Mouse (Mus musculus) kidney, adult 11 months (tissue): ENCODE measurements around the gene Fosl1.
"Not testable (repeated sequence)": the region's sequence is repeated elsewhere in the genome, so short reads cannot be mapped to it uniquely, and the experiment has no call there.

Experiments
- DNase-seq: peaks from one replicate; pipeline ENCODE4 v3.0.0; 2022

Gene Fosl1

DNA sequence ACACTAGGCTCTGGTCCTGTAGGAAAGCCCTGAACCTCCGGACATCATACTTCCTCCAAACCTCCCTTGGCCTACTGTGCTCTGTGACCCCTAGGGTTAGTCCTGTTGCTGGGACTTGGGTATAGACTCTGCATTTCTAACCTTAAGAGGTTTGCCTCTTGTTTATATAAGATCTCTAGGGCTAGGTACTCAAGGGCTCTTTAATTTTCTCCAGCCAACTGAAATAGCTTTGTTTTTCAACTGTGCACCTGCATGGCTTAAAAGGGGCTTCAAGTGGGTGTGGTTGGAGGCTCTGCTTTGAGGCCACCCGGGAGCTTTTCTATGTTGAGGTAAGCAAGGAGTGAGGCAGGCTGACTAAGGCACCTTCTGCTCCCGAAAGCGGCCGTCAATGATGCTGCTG lies 37.1 kb downstream of the Fosl1 start:
- no peak for DNase-seq

DNA sequence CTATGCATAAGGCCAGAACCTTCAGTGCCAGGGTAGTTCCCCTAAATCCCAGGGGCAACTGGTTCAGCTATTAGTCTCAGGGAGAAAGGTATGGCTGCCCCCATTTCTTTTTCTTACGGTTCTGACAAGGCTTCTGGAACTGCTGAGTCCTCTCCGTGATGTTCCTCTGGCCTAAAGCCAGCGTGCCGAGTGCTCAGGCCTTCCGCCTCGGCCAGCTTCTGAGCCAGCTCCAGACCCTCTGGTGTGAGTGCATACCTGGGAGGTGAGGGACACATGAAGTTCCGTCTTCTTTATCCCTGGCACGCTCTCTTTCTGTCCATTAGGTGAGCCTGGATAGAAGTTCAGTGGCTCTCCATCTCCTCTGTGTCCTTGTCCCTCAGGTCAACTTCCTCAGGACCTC lies 38.0 kb downstream of the Fosl1 start:
- no peak for DNase-seq

DNA sequence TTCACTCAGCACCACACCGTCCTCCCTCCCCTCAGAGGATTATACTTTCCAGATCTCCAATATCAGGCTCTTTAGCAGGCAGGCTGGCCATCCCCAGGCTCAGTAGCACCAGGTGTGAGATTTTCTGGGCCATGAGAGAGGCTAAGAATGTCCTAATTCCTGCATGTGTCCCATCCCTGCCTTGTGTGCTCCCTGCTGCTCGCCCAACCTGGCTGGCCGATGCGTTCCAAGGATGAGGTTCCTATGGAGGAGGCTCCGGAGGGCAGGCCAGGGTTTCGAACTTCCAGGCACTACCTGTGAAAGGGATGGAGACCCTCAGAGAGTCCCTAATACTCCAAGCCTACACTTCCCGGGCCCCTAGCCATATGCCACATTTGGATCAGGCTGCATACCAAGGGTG lies 38.5 kb downstream of the Fosl1 start:
- no peak for DNase-seq

DNA sequence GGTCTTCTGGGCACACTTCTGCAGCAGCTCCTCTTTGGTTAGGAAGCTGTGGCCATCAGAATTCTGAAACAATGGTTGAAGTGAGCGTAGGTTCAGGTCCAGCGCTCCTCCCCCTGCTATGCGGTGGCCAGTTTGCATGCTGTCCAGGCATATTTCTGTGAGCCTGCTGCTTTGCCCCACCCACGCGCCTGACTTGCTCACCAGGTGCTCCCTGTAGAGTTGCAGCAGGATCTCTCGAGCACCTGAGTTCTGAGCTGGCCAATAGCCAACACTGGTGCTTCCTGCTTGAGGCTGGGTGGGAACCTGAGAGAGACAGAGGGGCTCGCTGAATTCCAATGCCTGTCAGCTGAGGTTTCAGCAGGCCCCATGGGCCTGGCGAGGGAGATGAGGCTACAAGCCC lies 38.9 kb downstream of the Fosl1 start:
- no peak for DNase-seq

DNA sequence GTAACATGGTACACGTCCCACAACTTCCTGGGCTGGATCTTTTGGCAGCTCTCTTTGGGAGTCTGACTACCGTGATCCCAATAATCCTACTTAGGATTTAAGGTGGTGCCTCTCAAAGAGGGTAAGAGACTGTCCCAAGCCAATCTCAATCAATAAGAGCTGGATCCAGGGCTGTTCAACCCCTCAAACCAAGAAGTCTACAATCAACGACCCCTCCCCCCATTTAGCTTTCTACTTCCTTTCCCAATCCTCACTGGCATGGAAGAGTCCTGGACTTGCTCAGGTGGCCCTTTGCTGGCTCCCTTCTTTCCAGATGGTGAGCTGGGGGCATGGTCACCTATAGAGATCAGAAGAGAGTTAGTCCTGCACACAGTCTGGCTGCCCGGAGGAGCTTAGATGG lies 39.4 kb downstream of the Fosl1 start:
- DNase-seq: no peak

DNA sequence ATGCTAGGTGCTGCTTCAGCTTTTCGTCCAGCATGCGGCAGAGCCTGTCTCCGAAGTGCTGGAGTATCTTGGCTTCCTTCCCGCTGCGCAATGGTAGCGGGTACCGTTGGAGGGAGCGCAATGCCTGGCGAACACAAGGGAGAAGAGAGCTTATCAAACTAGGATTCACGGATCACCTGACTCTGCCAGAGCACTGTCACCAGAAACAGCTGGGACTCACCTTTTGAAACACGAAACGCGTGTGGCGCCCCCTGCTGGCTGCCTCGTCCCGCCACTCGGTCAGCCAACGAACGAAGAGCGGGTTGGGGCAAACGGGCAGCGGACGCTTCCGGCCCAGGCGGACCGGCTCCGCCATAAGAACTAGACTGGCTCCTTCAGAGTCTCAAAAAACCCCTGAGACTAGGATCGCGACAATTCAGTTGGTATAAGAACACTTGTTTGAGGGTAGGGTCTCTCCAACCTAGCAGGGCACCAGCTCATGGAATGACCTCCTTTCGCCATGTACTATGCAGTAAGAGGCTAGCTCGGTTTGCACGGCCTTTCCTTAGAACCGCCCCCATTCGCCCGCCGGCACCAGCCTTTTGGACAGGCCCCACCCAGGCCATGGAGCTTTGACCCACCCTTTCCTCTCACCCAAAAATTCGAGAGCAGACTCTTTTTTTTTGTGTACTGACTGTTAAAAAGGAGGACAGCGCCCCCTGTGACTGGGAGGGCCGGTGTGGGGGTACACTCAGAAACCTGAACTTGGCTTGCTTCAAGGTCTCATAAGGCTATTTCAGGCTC lies 40.6 kb downstream of the Fosl1 start, which contains the start of gene Mus81:
Gene Mus81 (minus strand): TSS at position 635 of the 783 bp plus-strand sequence.
- DNase-seq: peak; percentile 98

DNA sequence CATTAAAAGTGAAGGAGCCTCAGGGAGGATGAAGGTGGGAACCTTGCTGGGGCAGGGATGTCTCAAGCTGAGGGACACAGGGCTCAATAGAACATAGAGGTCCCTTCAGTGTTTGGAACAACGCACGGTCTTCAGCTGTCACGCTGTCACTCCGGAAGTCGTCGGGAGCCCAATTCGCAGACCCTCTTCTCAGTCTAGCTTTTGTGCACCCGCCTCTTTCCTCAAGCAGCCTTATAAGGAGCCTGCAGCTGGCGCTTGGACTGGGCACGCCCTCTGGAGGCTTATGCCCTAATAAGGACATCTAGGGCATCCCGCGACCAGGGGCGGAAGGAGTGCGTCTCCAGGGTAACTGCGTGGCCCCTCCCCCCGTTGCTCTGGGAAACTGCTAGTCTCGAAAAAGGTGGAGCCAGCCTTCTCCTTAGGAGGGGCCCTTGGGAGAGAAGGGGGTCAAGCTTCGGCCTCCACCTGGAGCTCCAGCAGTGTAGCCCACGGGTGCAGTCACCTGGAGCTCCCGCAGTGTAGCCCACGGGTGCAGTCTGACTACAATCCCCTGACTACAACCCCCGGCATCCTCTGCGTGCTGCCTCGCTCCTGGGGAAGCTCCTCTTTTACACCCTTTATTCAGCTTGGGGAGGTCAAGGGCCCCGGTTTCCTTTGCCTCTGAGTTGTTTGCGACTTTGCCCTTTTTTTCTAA lies 41.7 kb downstream of the Fosl1 start:
- DNase-seq: peak; percentile 98

DNA sequence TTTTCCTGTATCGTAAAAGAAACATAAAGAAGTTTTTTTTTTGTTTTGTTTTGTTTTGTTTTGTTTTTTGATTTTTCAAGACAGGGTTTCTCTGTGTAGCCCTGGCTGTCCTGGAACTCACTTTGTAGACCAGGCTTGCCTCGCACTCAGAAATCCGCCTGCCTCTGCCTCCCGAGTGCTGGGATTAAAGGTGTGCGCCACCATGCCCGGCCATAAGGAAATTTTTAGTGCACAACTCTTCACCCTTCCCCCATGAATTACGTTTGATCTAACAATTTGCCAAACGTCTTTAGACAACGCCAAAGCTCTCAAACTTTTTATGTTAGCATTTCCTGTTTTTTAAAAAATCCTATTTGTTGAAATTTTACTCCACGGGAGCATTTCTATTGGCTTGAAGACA lies 42.4 kb downstream of the Fosl1 start:
- DNase-seq: not testable (repeated sequence)

DNA sequence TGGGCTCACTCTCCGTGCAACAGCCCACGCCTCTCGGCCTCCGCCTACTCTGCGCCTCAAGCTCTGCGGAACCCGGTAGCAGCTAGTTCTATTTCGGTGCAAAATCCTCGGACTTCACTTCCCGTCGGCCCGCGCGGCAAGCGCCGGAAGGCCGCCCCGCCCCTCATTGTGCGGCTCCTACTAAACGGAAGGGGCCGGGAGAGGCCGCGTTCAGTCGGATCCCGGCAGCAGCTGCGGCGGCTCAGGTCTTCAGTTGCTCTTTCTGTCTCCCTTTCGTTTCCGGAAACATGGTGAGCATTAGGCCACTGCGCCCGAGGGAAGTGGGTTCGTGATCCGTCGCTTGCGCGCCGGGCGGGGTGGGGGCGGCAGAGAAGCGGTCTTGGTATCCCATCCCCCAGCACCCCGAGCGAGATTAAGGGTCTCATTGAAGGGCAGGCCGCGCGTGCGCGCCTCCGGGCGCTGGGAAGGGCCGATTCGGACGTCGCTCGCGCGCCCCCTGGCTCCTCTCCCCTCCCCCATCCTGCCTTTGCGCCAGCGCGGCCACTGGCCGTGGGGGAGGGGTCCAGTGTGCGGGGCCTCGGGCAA lies 43.1 kb downstream of the Fosl1 start, which contains the start of gene Cfl1:
Gene Cfl1 (plus strand): TSS at position 143 of the 585 bp plus-strand sequence.
- peak; percentile 95 for DNase-seq

DNA sequence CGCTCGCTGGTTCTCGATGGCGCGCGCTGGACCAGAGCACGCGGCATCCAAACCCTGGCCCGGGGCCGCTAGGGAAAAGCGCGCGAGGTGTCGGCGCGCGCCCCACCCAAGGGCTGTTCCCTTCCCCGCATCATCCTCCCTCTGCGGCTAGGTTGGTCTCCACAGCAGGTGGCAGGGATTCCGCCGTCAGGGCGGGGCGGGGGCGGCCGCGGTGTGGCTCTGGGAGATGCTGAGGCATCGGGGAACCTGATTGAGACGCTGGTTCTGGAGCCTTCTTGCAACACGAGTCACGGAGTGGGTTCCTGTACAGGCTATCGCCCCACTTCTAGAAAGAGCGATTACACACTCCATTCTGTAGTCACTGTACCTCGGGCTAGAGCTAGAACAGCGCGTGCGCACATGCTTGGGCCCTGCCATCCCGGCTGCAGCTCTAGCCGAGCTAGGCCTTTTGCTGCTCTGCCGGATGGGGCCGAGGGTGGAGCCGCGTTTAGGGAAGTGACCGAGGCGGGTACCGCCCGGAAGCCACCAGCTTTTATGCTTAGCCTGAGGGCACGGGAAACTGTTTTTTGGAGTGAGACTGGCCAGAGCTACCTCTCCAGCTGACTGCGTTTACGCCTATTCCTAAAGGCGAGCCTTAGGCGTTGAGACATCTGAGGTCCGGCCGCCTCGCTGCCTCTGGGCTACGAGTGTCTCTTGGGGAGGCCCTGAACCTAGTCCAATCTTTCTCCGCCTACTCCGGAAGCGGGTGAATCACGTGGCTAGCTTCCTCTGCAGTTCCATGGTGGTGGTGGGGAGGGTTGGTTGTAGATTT lies 43.8 kb downstream of the Fosl1 start:
- DNase-seq: peak; percentile 88

DNA sequence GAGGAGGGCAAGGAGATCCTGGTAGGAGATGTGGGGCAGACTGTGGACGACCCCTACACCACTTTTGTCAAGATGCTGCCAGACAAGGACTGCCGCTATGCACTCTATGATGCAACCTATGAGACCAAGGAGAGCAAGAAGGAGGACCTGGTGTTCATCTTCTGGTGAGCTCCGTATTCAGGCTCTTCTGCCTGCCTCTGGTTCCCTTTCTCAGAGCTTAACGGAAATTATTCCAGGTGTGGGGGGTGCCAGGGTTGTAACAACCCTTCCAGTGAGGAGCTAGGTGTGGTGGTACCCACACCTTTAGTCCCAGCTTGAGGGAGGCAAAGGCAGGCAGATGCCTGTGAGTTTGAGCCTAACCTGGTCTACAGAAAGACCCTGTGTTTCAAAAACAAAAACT lies 45.3 kb downstream of the Fosl1 start:
- DNase-seq: no peak

DNA sequence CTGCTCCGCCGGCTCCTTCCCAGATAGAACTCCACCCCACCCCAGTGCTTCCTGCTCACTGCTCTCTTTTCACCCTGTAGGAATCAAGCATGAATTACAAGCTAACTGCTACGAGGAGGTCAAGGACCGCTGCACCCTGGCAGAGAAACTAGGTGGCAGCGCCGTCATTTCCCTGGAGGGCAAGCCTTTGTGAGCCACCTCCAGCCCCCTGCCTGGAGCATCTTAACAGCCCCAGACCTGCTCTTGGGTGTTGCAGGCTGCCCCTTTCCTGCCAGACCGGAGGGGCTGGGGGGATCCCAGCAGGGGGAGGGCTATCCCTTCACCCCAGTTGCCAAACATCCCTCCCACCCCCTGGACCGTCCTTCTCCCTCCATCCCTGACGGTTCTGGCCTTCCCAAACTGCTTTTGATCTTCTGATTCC lies 46.0 kb downstream of the Fosl1 start:
- not testable (repeated sequence) for DNase-seq

DNA sequence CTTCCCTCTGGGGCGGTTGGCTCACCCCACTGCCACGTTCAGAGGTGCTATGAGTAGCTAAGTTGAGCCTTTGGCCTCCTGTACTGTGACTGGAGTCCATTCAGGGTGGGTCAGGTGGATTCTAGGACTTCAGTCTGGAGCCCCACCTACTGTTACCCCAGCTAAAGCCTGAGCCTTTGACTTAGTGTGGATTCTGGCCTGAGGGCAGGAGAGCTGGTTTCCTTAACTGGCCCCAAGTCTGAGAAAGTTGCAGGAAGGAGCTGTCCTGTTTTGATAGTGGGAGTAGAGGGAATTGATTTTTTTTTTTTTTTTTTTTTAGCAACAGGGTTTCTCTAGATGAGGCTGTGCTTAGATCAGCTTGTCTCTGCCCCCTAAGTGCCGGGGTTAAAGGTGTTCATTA lies 47.0 kb downstream of the Fosl1 start:
- DNase-seq: peak; percentile 68

DNA sequence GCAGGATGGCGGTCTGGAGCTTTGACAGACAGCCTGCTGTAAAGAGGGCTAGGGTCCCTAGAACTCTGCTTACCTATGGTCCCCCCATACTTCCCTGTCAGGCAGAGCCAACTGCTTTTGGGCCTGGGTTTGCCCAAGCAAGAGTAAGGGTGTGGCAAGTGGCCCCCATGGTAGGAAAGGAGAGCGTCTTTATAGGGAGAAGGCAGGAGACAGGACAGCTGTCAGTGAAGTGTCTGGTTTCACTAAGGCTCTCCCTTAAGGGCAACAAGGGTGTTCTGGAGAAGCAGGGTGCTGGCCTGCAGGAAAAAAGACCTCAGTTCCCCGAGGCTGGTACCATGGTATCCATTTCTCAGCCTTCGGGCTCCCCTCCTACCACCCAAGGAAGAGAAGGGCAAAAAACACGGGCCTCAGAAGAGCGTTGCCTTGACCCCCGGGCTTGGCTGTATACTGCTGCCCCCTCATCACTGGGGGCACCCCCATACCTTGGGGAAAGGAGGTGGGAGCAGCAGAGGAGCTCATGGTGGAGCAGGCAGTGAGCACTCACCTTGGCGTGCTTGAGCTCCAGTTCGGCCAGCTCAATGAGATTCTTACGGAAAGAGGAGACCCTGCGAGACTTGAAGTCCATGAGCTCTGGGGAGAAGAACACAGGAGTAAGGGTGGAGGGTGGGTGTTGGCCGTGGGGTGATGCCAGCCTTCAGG lies 48.2 kb downstream of the Fosl1 start:
- DNase-seq: no peak

DNA sequence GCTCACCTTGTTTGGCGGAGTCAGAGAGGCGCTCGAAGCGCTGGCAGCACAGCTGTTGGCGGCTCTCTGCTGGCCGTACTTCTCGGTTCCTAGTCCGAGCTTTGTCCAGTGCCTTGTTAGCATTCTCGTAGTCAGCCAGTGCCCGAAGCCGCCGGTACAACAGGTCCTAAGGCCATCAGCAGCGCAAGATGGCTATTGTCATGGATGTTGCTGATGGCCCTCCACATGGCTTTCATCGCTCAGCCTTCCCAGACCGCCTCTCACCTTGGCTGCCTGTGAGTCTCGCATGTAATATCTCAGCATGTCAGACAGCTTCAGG lies 48.7 kb downstream of the Fosl1 start:
- DNase-seq: no peak

DNA sequence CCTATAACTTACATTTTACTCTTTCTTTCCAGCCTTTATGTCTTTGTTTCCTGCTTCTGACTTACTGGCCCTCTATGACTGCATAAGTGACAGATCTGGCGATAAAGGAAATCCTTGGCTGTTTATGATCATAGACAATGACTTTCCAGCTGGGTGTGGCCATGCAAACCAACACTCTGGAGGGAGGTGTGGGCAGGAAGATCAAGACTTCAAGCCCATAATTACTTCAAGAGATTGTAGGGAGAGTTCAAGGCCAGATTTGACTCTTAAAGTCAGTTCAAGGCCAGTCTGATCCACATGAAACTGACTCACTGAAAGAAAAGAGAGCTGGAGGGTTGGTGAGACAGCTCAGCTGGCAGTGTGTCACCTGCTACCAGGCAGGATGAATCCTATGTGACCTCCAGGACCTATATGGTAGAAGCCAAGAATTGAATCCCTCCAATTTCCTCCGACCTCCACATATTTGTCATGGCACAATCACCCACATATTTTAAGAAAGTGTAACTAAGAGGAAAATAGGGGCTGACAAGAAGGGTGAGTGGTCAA lies 53.1 kb downstream of the Fosl1 start:
- DNase-seq: no peak

DNA sequence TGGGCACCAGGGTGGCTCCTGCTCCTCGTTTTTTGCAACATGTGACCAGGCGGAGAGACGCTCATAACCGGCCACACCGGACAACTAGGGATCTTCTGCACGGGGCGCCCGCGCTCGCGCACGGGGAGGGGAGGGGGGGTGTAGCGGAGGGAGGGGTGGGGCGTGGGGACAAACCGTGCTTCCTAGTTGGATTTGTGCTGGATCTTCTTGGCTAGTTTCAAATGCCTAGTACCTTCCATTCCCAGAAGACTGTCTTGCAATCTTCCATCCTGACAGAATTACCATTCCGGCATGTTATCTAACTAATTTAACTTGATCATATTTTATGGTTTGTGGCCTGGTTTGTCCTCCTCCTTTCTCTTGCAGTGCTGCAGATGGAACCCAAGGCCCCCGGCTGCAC lies 56.3 kb downstream of the Fosl1 start, which contains the start of gene 1700020D05Rik:
Gene 1700020D05Rik (minus strand): TSS at position 101 of the 400 bp plus-strand sequence.
- no peak for DNase-seq
